Mouse (Mus musculus): ENCODE results near the gene Wdsub1.

DNA sequence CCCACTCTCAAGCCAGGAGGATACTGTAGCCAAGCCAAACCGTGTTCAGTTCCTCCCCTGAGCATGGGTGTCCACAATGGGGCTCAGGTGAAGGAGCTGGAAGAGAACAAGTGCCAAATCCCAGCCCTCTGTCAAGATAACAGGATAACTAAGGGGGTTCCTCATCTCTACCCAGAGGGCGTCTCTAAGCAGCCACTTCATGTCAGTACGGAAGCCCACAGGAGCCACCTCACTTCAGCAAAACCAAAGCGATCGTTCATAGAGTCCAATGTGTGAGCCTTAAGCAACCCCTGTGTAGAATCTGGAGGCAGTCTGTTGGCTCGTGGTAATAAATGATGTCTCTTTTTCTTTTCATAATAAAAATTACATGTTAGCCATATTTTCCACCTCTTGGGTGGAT lies 38.5 kb downstream of the Wdsub1 start:
- TF ChIP-seq CTCF (IDR thresholded peaks at IDR 0.05; ENCODE audit: low read depth) (no peak), EP300 (IDR thresholded peaks at IDR 0.05; ENCODE audit: low read depth) (no peak)

Measured in heart, postnatal 0 days (tissue).